Mouse (Mus musculus) CH12.LX (cell line): ENCODE measurements around the gene Chd2. TPM values are rescaled to one million over a fixed set of nuclear protein-coding genes. Genes with fewer than 3 reads are reported as not detected.

Experiments
- DNase-seq: peaks from one replicate; pipeline ENCODE4 v3.0.0-alpha.2; 2013; ENCODE audit errors: extremely low read depth
- H3K27ac ChIP-seq: 2 replicates; pipeline ENCODE4 v1.5.1; 2012; ENCODE audit warnings: low read depth, mild to moderate bottlenecking, control low read depth, moderate library complexity; ENCODE audit not compliant: insufficient read depth
- H3K27me3 ChIP-seq: replicated peaks from 2 replicates; pipeline ENCODE3; 2012; ENCODE audit warnings: inconsistent platforms
- H3K36me3 ChIP-seq, 2 experiments: replicated peaks in 1 of 2; 2 replicates each; pipeline versions ENCODE3 to v1.6.1; 2012; ENCODE audit warnings: inconsistent platforms in 1 of 2, low read length in 1 of 2, mild to moderate bottlenecking in 1 of 2, mixed read lengths in 1 of 2, moderate library complexity in 1 of 2; ENCODE audit not compliant: control insufficient read depth in 1 of 2, insufficient read depth in 1 of 2
- H3K4me1 ChIP-seq, 2 experiments: 2 replicates each; pipeline ENCODE4 v1.6.1; 2012; ENCODE audit warnings: inconsistent platforms in 1 of 2, moderate library complexity in 1 of 2; ENCODE audit not compliant: insufficient read depth in 2 of 2, control insufficient read depth in 1 of 2
- H3K4me2 ChIP-seq: 2 replicates; pipeline ENCODE4 v1.6.1; 2012; ENCODE audit warnings: low read depth, mild to moderate bottlenecking, control low read depth; ENCODE audit not compliant: poor library complexity, insufficient read depth, severe bottlenecking
- H3K4me3 ChIP-seq, 3 experiments: fragments of 150-350 bp in 1 of 3; sonication (generic) in 1 of 3; replicated peaks in 1 of 3; 2 replicates each; pipeline versions ENCODE3 to v1.5.1; 2011 to 2012; ENCODE audit warnings: low read depth in 2 of 3, low read length in 2 of 3, mild to moderate bottlenecking in 2 of 3, moderate library complexity in 2 of 3, control low read depth in 1 of 3, improper control_type of control experiment in 1 of 3, inconsistent platforms in 1 of 3, mixed read lengths in 1 of 3; ENCODE audit not compliant: poor library complexity in 1 of 3
- H3K79me2 ChIP-seq: replicated peaks from 2 replicates; pipeline ENCODE4 v1.6.1; 2012; ENCODE audit warnings: mild to moderate bottlenecking, moderate library complexity; ENCODE audit not compliant: control insufficient read depth, poor library complexity, insufficient read depth, severe bottlenecking; ENCODE audit errors: extremely low read depth
- H3K9ac ChIP-seq: 2 replicates; pipeline ENCODE4 v1.6.1; 2012; ENCODE audit warnings: low read depth, mild to moderate bottlenecking, control low read depth, moderate library complexity; ENCODE audit not compliant: insufficient read depth
- H3K9me3 ChIP-seq: replicated peaks from 2 replicates; pipeline ENCODE3; 2012; ENCODE audit warnings: low read length, inconsistent platforms, mixed read lengths
- CHD2 ChIP-seq: IDR thresholded peaks from 2 replicates; pipeline ENCODE4 v1.6.1; 2011; ENCODE audit warnings: low read length, improper control_type of control experiment
- E2F4 ChIP-seq: IDR thresholded peaks from 2 replicates; pipeline ENCODE4 v1.6.1; 2011; ENCODE audit warnings: low read depth, low read length, improper control_type of control experiment; ENCODE audit not compliant: insufficient replicate concordance
- GABPA ChIP-seq: IDR thresholded peaks from 2 replicates; pipeline ENCODE4 v1.6.1; 2012; ENCODE audit warnings: low read depth, low read length, improper control_type of control experiment, inconsistent platforms; ENCODE audit not compliant: insufficient replicate concordance
- IRF4 ChIP-seq: IDR thresholded peaks from 2 replicates; pipeline ENCODE4 v1.6.1; 2014; ENCODE audit warnings: low read depth, mild to moderate bottlenecking, inconsistent platforms, low read length, improper control_type of control experiment
- MAZ ChIP-seq: IDR thresholded peaks from 2 replicates; pipeline ENCODE4 v1.6.1; 2012; ENCODE audit warnings: low read depth, mild to moderate bottlenecking, inconsistent platforms, low read length, improper control_type of control experiment, moderate library complexity
- MXI1 ChIP-seq: IDR thresholded peaks from 2 replicates; pipeline ENCODE4 v1.6.1; 2011; ENCODE audit warnings: mild to moderate bottlenecking, low read depth, low read length, improper control_type of control experiment
- PAX5 ChIP-seq: IDR thresholded peaks from 2 replicates; pipeline ENCODE4 v1.6.1; 2012; ENCODE audit warnings: low read length, inconsistent platforms, mixed read lengths
- ZKSCAN1 ChIP-seq: IDR thresholded peaks from 2 replicates; pipeline ENCODE4 v1.6.1; 2012; ENCODE audit warnings: low read depth, inconsistent platforms, low read length, improper control_type of control experiment, borderline replicate concordance
- ZNF384 ChIP-seq: IDR thresholded peaks from 2 replicates; pipeline ENCODE4 v1.6.1; 2012; ENCODE audit warnings: low read depth, low read length, improper control_type of control experiment, inconsistent platforms
- dilution Hi-C: fragments of 300-500 bp; cut with MboI; formaldehyde crosslinking; loops from 2 replicates; pipeline ENCODE4 v1.14.3; 2020; ENCODE audit warnings: low sequenced_read_pairs; ENCODE audit not compliant: extremely low pct_unique_long_range_greater_than_20kb, extremely low pct_ligation_motif_present
- in situ Hi-C: fragments of 300-500 bp; cut with MboI; formaldehyde crosslinking; loops from 3 replicates; pipeline ENCODE4 v1.14.3; 2019; ENCODE audit warnings: low sequenced_read_pairs, low pct_ligation_motif_present, low pct_unique_long_range_greater_than_20kb, mixed read lengths
- polyA plus RNA-seq: library from polyadenylated mRNA; unstranded; fragments of >175 nt; gene quantifications from 2 replicates; pipeline ENCODE4 v1.2.1, GENCODE M21; 2012; ENCODE audit warnings: low read depth; ENCODE audit not compliant: insufficient read length
- total RNA-seq, 2 experiments: library from RNA; depleted of rRNA; stranded (reverse); fragments of 300-350 nt in 1 of 2; fragments of >200 nt in 1 of 2; gene quantifications; 2 replicates each; pipeline ENCODE4 v1.2.3; 2012 to 2014

The Chd2 gene
- total and polyA plus RNA-seq, 3 experiments: 23.2 to 39.3 (median 30.9) TPM

DNA sequence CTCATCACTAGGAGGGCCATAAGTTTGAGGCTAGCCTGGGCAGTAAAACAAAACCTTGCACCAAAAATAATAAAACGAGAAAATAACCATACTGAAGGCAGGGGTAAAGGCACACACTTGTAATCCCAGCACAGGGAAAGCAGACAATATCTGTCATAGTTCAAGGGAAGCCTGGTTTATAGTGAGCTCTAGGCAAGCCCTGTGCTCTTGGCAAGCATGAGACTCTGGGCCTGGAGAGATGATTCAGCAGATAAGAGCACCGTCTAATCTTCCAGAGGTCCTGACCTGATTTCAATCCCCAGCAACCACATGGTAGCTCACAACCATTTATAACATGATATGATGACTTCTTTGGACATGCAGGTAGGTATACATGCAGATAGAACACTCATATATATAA, 29.2 kb downstream of the Chd2 start:
- dilution Hi-C loops: no loop called here
- TF ChIP-seq ZNF384: no peak
- no peak for TF ChIP-seq MXI1
- TF ChIP-seq MAZ: no peak
- no peak for TF ChIP-seq IRF4
- no peak for TF ChIP-seq PAX5
- TF ChIP-seq E2F4: no peak
- Histone ChIP-seq H3K27me3 (no peaks in the 10 kb centered on the region), H3K9ac (no peak overlapping the region), H3K27ac (no peak overlapping the region), H3K4me1 (peaks cover 3 to 27% of the 10 kb centered on the region in 2 experiments), H3K4me2 (no peak overlapping the region), H3K9me3 (no peaks in the 10 kb centered on the region), H3K79me2 (peaks cover 44% of the 10 kb centered on the region), H3K36me3 (peaks cover 68 to 89% of the 10 kb centered on the region in 2 experiments), H3K4me3 (no peak overlapping the region)
- DNase-seq: no peak
- in situ Hi-C loops: no loop called here

DNA sequence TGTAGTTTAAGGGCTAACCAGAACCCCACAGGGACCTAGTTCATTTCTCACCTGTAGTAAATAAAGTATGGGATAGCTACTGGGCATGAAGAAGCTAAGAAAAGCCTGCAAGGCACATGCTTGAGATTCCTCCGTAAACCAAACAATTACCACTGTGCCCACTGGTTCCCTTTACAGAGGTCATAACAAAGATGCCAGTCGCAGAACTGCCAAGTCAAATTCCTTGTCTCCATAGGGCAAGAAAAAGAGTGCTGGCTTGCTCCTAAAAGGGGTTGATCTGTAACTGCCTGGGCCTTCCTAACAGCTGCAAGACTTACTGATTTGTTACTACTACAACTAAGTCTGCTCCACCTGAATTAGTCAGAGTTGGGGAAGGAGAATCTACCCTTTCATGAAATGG, 32.9 kb downstream of the Chd2 start:
- peaks cover 66 to 90% of the 10 kb centered on the region in 2 experiments for H3K36me3 ChIP-seq
- in situ Hi-C loops: no loop called here
- dilution Hi-C loops: no loop called here

DNA sequence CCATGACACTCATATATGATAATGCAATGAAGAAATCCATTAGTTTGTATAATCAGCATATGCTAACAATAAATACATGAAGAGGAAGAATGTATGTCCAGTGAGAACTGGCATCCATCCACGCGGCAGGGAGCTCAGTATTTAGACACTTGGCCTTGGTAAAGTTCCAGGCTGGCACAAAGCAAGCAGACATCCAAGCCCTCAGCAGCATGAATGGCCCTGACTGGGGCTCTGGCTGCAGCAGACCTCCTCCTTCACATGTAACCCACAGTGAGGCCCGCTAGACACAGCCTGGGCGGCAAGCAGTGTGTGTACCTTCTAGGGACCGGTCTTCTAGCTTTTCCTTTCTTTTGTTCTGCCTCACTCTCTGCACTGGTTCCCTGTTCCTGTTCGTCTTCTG, 34.1 kb downstream of the Chd2 start:
- H3K36me3 ChIP-seq: peaks cover 68 to 95% of the 10 kb centered on the region in 2 experiments
- no peak for DNase-seq
- no peak overlapping the region for H3K4me3 ChIP-seq
- no peaks in the 10 kb centered on the region for H3K27me3 ChIP-seq
- in situ Hi-C loops: no loop called here
- no peak overlapping the region for H3K9ac ChIP-seq
- H3K9me3 ChIP-seq: no peaks in the 10 kb centered on the region
- dilution Hi-C loops: no loop called here
- TF ChIP-seq ZKSCAN1: no peak
- H3K79me2 ChIP-seq: peaks cover 17% of the 10 kb centered on the region
- H3K4me1 ChIP-seq: peaks cover 0 to 11% of the 10 kb centered on the region in 2 experiments; a peak in 2 of 4 replicates
- H3K4me2 ChIP-seq: no peak overlapping the region
- no peak overlapping the region for H3K27ac ChIP-seq

More for the DNA sequence above, 32.9 kb downstream of the Chd2 start:
- DNase-seq: no peak
- Histone ChIP-seq H3K4me1 (peaks cover 0 to 15% of the 10 kb centered on the region in 2 experiments; a peak in 2 of 4 replicates), H3K9ac (no peak overlapping the region), H3K4me3 (no peak overlapping the region), H3K79me2 (peaks cover 23% of the 10 kb centered on the region)
- TF ChIP-seq IRF4 (no peak), CHD2 (no peak), PAX5 (no peak), GABPA (no peak)
- TF ChIP-seq, all 38 proteins: peak for 0
- no peaks in the 10 kb centered on the region for H3K9me3 ChIP-seq
- no peak overlapping the region for H3K4me2 ChIP-seq
- no peak overlapping the region for H3K27ac ChIP-seq
- no peaks in the 10 kb centered on the region for H3K27me3 ChIP-seq
